Mouse (Mus musculus) CH12.LX (cell line): Measurements from ENCODE around the gene Chil4.

Experiments used
- CTCF ChIP-seq, 2 experiments: IDR thresholded peaks in 1 of 2; conservative IDR thresholded peaks in 1 of 2; 2 replicates each; pipeline ENCODE4 v1.5.1; 2011 to 2012; ENCODE audit warnings: low read depth in 2 of 2, low read length in 2 of 2, improper control_type of control experiment in 1 of 2, inconsistent platforms in 1 of 2, mild to moderate bottlenecking in 1 of 2, moderate library complexity in 1 of 2
- POLR2A ChIP-seq: IDR thresholded peaks from 2 replicates; pipeline ENCODE4 v1.6.1; 2011; ENCODE audit warnings: low read depth, mild to moderate bottlenecking, improper control_type of control experiment, low read length
- RCOR1 ChIP-seq: conservative IDR thresholded peaks from 2 replicates; pipeline ENCODE4 v1.6.1; 2012; ENCODE audit warnings: low read depth, mild to moderate bottlenecking, inconsistent platforms, low read length, improper control_type of control experiment
- ZMIZ1 ChIP-seq: IDR thresholded peaks from 2 replicates; pipeline ENCODE4 v1.6.1; 2012; ENCODE audit warnings: low read depth, mild to moderate bottlenecking, inconsistent platforms, low read length, improper control_type of control experiment

DNA sequence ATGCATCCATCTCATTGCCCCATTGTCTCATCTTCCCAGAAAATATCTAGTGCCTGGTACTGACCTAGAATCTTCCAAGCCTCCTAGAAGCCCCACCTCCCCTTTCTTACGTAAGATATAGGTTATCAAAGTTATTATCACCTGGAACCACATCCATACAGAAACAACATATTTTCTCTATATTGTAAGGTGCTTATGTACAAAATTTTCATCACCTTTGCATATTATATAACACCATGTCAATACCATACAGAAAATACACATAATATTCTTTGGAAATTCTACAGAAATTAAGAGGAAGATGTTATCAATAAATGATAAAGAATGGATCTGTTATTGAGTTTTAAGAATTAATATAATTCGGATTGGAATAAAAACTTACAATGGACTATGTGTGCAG lies 46.5 kb upstream of the Chil4 start:
- TF ChIP-seq POLR2A = no peak
- TF ChIP-seq RCOR1 = no peak
- TF ChIP-seq CTCF (conservative IDR thresholded peaks at IDR 0.05 in 1 of 2, IDR thresholded peaks at IDR 0.05 in 1 of 2; ENCODE audit: low read depth in 2 of 2, low read length in 2 of 2) = no peak
- no peak for TF ChIP-seq ZMIZ1
